Comparison of ENCODE assay signal across 8 mouse cellular contexts in genomic region chr5:136987138-136987933, GRCm38 (mm10). TPM values are rescaled to one million over a fixed set of nuclear protein-coding genes. Genes with fewer than 3 reads are reported as not detected.
DNase-seq lines count a peak whose midpoint lies in the region; ATAC-seq lines count a peak whose summit lies in the region.

No protein-coding gene starts in this region.

- H3K9me3 ChIP-seq in megakaryocyte, embryonic 14.5 days, result no peaks in the 10 kb centered on the region

- DNase-seq in adrenal gland, adult 18-20 months (ENCODE audit: low spot score in 2 of 2), result peak; percentile 79 to 82
- DNase-seq in embryo, embryonic 10.5 days (ENCODE audit: low spot score), result peak; percentile 80
- DNase-seq in gastrocnemius, postnatal 10 days, result peak; percentile 74
- DNase-seq in induced T-regulatory cell, adult 2 months (ENCODE audit: low read depth), result peak; percentile 70
- peak; percentile 65 to 88 for DNase-seq in left cerebral cortex, postnatal 10 days (ENCODE audit: extremely low spot score in 1 of 2, low spot score in 2 of 2)
- peak; percentile 73 to 77 for DNase-seq in right cerebral cortex, postnatal 36 days (ENCODE audit: low spot score in 2 of 2)

- H3K4me3 ChIP-seq in megakaryocyte, embryonic 14.5 days (replicated peaks), result peak overlapping the region; percentile 95

- no peak for ATAC-seq in monocyte, adult 5-6 weeks (replicated peaks; ENCODE audit: insufficient number of reproducible peaks, low FRiP score, low TSS enrichment, poor library complexity, severe bottlenecking)

- H3K27me3 ChIP-seq in megakaryocyte, embryonic 14.5 days (replicated peaks), result no peaks in the 10 kb centered on the region

- intact Hi-C loops in left cerebral cortex, postnatal 10 days (cut with DNase I), result no loop called here

- H3K36me3 ChIP-seq in megakaryocyte, embryonic 14.5 days (replicated peaks; ENCODE audit: low read length), result peaks cover 67% of the 10 kb centered on the region

- H3K4me1 ChIP-seq in megakaryocyte, embryonic 14.5 days, result peaks cover 40% of the 10 kb centered on the region

RNA-seq across cellular contexts. Expression of gene Znhit1, which starts 0.5 kb away (rescaled TPM):
- 10 to 100 TPM; 87.2 to 93.5 TPM for total RNA-seq in adrenal gland, adult 18-20 months (2021)
- 10 to 100 TPM; 39.8 to 41.8 TPM for total RNA-seq in gastrocnemius, postnatal 10 days (2021)
- total RNA-seq in left cerebral cortex, postnatal 10 days (2021), result 10 to 100 TPM; 77.5 to 84.5 TPM
- 438 and 561 TPM in 2 replicates for polyA plus RNA-seq in megakaryocyte, embryonic 14.5 days (2012; ENCODE audit: insufficient read depth, low replicate concordance)
- 21.8 to 58.2 TPM (median 38.8 TPM) in 3 replicates for total RNA-seq in monocyte, adult 5-6 weeks (2017)

RNA-seq across cellular contexts. Expression of gene Plod3, which starts 0.5 kb away (rescaled TPM):
- 10 to 100 TPM; 68.7 to 72.3 TPM for total RNA-seq in adrenal gland, adult 18-20 months (2021)
- total RNA-seq in gastrocnemius, postnatal 10 days (2021), result 10 to 100 TPM; 21.3 to 33.5 TPM
- 10 to 100 TPM; 32.5 to 39.6 TPM for total RNA-seq in left cerebral cortex, postnatal 10 days (2021)
- 32.3 and 34.6 TPM in 2 replicates for polyA plus RNA-seq in megakaryocyte, embryonic 14.5 days (2012; ENCODE audit: insufficient read depth, low replicate concordance)
- 193 to 207 TPM (median 205 TPM) in 3 replicates for total RNA-seq in monocyte, adult 5-6 weeks (2017)

RNA-seq across cellular contexts. Expression of gene Cldn15, which starts 20.9 kb away (rescaled TPM):
- 10 to 100 TPM; 12.7 TPM for total RNA-seq in adrenal gland, adult 18-20 months (2021)
- total RNA-seq in gastrocnemius, postnatal 10 days (2021), result 1 to 10 TPM; 2.5 to 2.6 TPM
- total RNA-seq in left cerebral cortex, postnatal 10 days (2021), result not detected
- 0.90 and 4.8 TPM in 2 replicates for polyA plus RNA-seq in megakaryocyte, embryonic 14.5 days (2012; ENCODE audit: insufficient read depth, low replicate concordance)
- 1.7 to 5.1 TPM (median 1.8 TPM) in 3 replicates for total RNA-seq in monocyte, adult 5-6 weeks (2017)

RNA-seq across cellular contexts. Expression of gene Fis1, which starts 34.3 kb away (rescaled TPM):
- total RNA-seq in adrenal gland, adult 18-20 months (2021), result 100 to 1,000 TPM; 184 to 185 TPM
- total RNA-seq in gastrocnemius, postnatal 10 days (2021), result 100 to 1,000 TPM; 151 to 154 TPM
- 100 to 1,000 TPM; 226 to 227 TPM for total RNA-seq in left cerebral cortex, postnatal 10 days (2021)
- 1,064 and 1,998 TPM in 2 replicates for polyA plus RNA-seq in megakaryocyte, embryonic 14.5 days (2012; ENCODE audit: insufficient read depth, low replicate concordance)
- 159 to 216 TPM (median 206 TPM) in 3 replicates for total RNA-seq in monocyte, adult 5-6 weeks (2017)

RNA-seq across cellular contexts. Expression of gene Vgf, which starts 38.9 kb away (rescaled TPM):
- total RNA-seq in adrenal gland, adult 18-20 months (2021), result 10 to 100 TPM; 12.8 to 15.6 TPM
- under 1 TPM; 0.21 to 0.45 TPM for total RNA-seq in gastrocnemius, postnatal 10 days (2021)
- total RNA-seq in left cerebral cortex, postnatal 10 days (2021), result 100 to 1,000 TPM; 200 to 207 TPM
- 0.38 TPM in 1 of 2 replicates, not detected in the other for polyA plus RNA-seq in megakaryocyte, embryonic 14.5 days (2012; ENCODE audit: insufficient read depth, low replicate concordance)
- not detected in 3 replicates for total RNA-seq in monocyte, adult 5-6 weeks (2017)
